Mouse (Mus musculus) lung, embryonic 14.5 days (tissue): ENCODE data around the gene Orc4. TPM values are rescaled to one million over a fixed set of nuclear protein-coding genes. Genes with fewer than 3 reads are reported as not detected.
A peak's percentile ranks its signal among the peaks of the same experiment; 100 is the strongest.

Experiments
- ATAC-seq: fragments of 200-750 bp; cut with Nextera tagmentation; 2 replicates; pipeline ENCODE4 v1.8.0; 2017; ENCODE audit warnings: mild to moderate bottlenecking, moderate TSS enrichment, moderate library complexity; ENCODE audit not compliant: insufficient read depth
- DNase-seq: peaks from one replicate; pipeline ENCODE4 v3.0.0-alpha.2; 2015
- H3K27ac ChIP-seq: fragments of 300-500 bp; sonication (generic); 2 replicates; pipeline ENCODE4 v1.5.1; 2014; ENCODE audit warnings: low read depth, mild to moderate bottlenecking, moderate library complexity
- H3K27me3 ChIP-seq: fragments of 300-500 bp; sonication (generic); 2 replicates; pipeline ENCODE4 v1.6.1; 2014; ENCODE audit warnings: low read length, control low read depth; ENCODE audit not compliant: insufficient read depth
- H3K36me3 ChIP-seq: fragments of 300-500 bp; sonication (generic); 2 replicates; pipeline ENCODE4 v1.6.1; 2014; ENCODE audit warnings: control low read depth; ENCODE audit not compliant: insufficient read depth
- H3K4me1 ChIP-seq: fragments of 300-500 bp; sonication (generic); 2 replicates; pipeline ENCODE4 v1.6.1; 2014; ENCODE audit warnings: antibody characterized with exemption, control low read depth; ENCODE audit not compliant: insufficient read depth
- H3K4me2 ChIP-seq: fragments of 300-500 bp; sonication (generic); 2 replicates; pipeline ENCODE4 v1.6.1; 2014; ENCODE audit warnings: mild to moderate bottlenecking
- H3K4me3 ChIP-seq: fragments of 300-500 bp; sonication (generic); 2 replicates; pipeline ENCODE4 v1.5.1; 2014; ENCODE audit warnings: low read depth, low read length
- H3K9ac ChIP-seq: fragments of 300-500 bp; sonication (generic); 2 replicates; pipeline ENCODE4 v1.6.1; 2014
- H3K9me3 ChIP-seq: fragments of 300-500 bp; sonication (generic); 2 replicates; pipeline ENCODE4 v1.6.1; 2016; ENCODE audit warnings: low read depth, low read length, control low read depth
- CTCF ChIP-seq: IDR thresholded peaks from 2 replicates; pipeline ENCODE4 v1.5.1; 2016; ENCODE audit warnings: antibody characterized with exemption, low read depth
- WGBS: fragments of 180-500 bp; shearing (Covaris S2); extraction: QIAGEN DNeasy Blood & Tissue Kit; methylation state at CpG from one replicate; pipeline ENCODE4 v1.1.7; 2014; 5-methylcytosine and 5-hydroxymethylcytosine counted together
- polyA plus RNA-seq: library from polyadenylated mRNA; unstranded; fragments of >200 nt; fragmentation: Nextera tagmentation; extraction: Ambion mirVana; gene quantifications from 2 replicates; pipeline ENCODE4 v1.2.1, GENCODE M21; 2014

Orc4 gene
- polyA plus RNA-seq, 1 experiment from 2014 or later = 109 TPM

DNA sequence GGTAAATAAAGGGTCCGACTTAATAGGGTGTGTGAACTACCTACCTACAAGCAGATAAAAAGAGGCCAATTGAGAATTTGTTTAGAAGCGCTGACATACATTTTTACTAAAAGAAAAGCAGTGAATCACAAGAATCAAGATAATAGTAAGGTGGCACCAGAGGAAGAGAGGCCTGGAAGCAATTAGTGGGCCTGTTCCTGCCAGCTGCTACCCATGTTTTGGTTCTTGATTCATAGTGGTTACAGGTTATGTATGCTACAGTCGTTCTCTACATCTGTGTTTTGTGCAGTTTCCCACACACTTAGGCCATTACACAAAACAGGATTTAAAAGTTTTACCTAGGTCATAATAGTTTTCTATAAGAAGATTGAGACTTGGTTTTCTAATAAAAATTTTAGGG lies 2.3 kb downstream of the Orc4 start:
- no peak for ATAC-seq
- no peaks in the 10 kb centered on the region for H3K36me3 ChIP-seq
- DNase-seq = no peak
- WGBS = 65% methylated on average over 3 of the region's 3 CpGs
- H3K4me1 ChIP-seq = peaks cover 4% of the 10 kb centered on the region; the same call in 1 of the 2 replicates
- peak overlapping the region; percentile 93 for H3K9ac ChIP-seq
- H3K27ac ChIP-seq = no peak overlapping the region
- peak overlapping the region; percentile 94 for H3K4me3 ChIP-seq
- H3K4me2 ChIP-seq = peak overlapping the region; percentile 74
- TF ChIP-seq CTCF = no peak
- H3K27me3 ChIP-seq = no peaks in the 10 kb centered on the region
- no peaks in the 10 kb centered on the region for H3K9me3 ChIP-seq

DNA sequence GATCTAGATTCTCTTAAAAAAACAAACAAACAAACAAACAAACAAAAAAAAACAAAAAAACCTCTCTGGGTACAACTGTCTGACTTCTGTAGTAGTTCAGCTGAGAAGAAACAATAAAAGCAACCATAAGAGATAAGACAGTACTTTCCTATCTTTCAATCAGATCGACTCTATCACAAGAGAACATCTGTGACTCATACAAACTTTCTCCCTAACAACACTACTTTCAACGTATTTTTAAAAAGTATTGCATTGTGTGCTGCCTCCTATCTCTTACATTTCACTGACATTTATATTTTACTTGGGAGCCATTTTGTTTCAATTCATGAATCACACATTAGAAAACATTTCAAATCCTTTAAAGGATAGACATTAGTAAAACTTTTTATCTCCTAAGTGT lies 15.0 kb downstream of the Orc4 start:
- Histone ChIP-seq H3K4me1 (no peaks in the 10 kb centered on the region), H3K4me2 (no peak overlapping the region), H3K27ac (no peak overlapping the region), H3K9me3 (no peaks in the 10 kb centered on the region), H3K27me3 (no peaks in the 10 kb centered on the region), H3K4me3 (no peak overlapping the region), H3K36me3 (peaks cover 35% of the 10 kb centered on the region), H3K9ac (no peak overlapping the region)
- no peak for TF ChIP-seq CTCF
- WGBS = 83% methylated on average over 2 of the region's 2 CpGs
- DNase-seq = no peak
- no peak for ATAC-seq

DNA sequence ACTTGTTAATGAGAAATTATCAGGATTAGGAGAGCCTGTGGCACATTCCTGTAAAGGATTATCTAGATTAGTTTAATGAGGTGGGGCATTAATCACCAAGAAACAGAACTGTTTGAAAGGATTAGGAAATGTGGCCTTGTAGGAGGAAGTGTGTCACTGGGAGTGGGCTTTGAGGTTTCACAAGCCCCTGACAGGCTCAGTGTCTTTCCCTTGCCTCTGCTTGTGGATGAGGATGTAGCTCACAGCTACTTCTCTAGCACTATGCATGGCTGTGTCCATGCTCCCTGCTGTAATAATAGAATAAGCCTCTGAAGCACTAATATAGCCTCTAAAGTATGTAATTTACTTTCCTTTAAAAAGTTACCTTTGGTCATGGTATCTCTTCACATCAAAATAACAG lies 34.2 kb downstream of the Orc4 start:
- Histone ChIP-seq H3K4me1 (no peaks in the 10 kb centered on the region), H3K4me3 (no peak overlapping the region), H3K4me2 (no peak overlapping the region), H3K36me3 (peaks cover 36% of the 10 kb centered on the region), H3K27ac (no peak overlapping the region), H3K9me3 (no peaks in the 10 kb centered on the region), H3K9ac (no peak overlapping the region), H3K27me3 (no peaks in the 10 kb centered on the region)
- ATAC-seq (no peak), DNase-seq (no peak)
- no peak for TF ChIP-seq CTCF

DNA sequence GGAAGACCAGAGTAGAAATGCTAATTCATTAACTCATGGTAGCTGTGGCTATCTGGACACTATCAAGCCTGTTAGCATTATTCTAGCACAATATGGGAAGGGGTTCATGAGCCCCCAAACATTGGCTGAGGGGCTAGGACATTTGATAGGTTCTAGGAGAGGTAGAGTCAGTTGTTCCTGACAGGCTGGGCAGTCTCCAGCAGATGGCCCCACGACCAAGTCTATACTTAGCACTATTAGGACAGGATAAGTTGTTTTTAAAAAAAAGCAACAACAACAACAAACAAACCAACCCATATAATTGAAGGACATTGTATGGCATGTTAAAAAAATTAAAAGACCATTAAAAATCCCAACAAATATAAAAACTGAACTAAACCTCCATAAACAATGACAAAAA lies 35.9 kb downstream of the Orc4 start:
- no peak for TF ChIP-seq CTCF
- DNase-seq (no peak), ATAC-seq (no peak)
- H3K36me3 ChIP-seq = peaks cover 41% of the 10 kb centered on the region
- H3K4me2 ChIP-seq = no peak overlapping the region
- H3K27ac ChIP-seq = no peak overlapping the region
- H3K9ac ChIP-seq = no peak overlapping the region
- no peaks in the 10 kb centered on the region for H3K27me3 ChIP-seq
- H3K4me3 ChIP-seq = no peak overlapping the region
- 75% methylated on average over 1 of the region's 1 CpGs for WGBS
- no peaks in the 10 kb centered on the region for H3K9me3 ChIP-seq
- no peaks in the 10 kb centered on the region for H3K4me1 ChIP-seq

DNA sequence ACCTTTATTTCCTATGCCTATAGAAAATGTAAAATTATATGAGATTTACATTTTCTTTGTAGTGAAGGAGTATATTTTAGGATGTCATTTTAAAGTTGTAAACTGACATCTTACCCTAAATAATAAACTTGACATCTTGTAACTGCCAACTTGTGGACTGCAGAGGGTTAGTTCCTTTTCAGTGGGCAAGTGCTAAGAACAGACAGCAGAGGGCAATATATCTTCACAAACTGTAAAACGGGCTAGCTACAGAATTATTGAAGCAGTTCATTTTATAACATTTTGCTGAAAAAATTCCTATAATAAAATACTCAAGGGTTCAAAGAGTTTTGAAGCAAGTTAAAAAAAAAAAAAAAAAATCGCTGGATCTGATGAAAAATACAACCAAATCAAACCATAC lies 41.2 kb downstream of the Orc4 start:
- H3K36me3 ChIP-seq = peaks cover 44% of the 10 kb centered on the region
- peak; percentile 70 for DNase-seq

DNA sequence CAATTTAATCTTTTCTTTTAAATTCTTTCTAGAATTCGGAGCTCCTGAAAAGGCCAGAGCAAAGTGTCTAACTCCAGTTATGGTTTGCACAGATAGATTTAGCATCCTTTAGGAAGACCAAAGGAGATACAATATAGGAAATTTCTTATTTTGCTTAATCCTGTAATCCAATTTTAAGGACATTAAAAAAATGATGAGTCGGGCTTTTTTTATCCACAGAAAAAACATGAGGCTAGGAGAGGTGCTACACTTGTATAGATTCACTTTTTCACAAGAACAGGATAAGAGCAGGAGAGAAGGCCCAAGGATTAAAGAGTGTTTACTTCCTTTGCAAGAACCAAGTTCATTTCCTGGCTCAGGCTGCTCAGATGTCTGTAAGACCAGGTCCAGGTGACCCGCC lies 54.9 kb downstream of the Orc4 start:
- no peak for DNase-seq
- Histone ChIP-seq H3K9me3 (no peaks in the 10 kb centered on the region), H3K9ac (no peak overlapping the region), H3K27ac (no peak overlapping the region), H3K4me1 (no peaks in the 10 kb centered on the region), H3K4me2 (no peak overlapping the region), H3K36me3 (peaks cover 33% of the 10 kb centered on the region), H3K4me3 (no peak overlapping the region), H3K27me3 (no peaks in the 10 kb centered on the region)
- no peak for ATAC-seq
- 89% methylated on average over 3 of the region's 3 CpGs for WGBS
- no peak for TF ChIP-seq CTCF

More for the DNA sequence above, 41.2 kb downstream of the Orc4 start:
- Histone ChIP-seq H3K27me3 (no peaks in the 10 kb centered on the region), H3K9ac (no peak overlapping the region), H3K4me3 (no peak overlapping the region), H3K27ac (no peak overlapping the region), H3K9me3 (no peaks in the 10 kb centered on the region), H3K4me1 (no peaks in the 10 kb centered on the region), H3K4me2 (no peak overlapping the region)
- WGBS = 40% methylated on average over 2 of the region's 2 CpGs
- TF ChIP-seq CTCF = peak; percentile 54; the same call in 1 of the 2 replicates
- no peak for ATAC-seq

DNA sequence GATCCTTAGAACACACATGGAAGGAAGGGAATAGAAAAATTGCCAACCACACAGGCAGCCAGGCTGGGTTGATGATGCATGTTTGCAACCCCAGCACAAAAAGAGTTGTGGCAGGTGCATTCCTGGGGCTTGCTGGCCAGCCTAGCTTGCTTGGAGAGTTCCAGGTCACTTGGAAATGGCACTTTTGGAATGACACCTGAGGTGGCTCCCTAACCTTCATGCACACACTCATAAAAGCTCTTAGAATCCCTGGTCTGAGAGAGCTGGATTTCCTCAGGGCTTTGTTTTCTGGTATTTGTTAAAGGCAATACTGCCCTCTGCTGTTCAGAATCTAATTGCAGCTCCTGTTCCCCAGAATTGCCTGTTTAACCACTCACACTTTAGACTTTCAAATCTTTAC lies 64.1 kb downstream of the Orc4 start:
- Histone ChIP-seq H3K9ac (no peak overlapping the region), H3K4me1 (no peaks in the 10 kb centered on the region), H3K4me3 (no peak overlapping the region), H3K27ac (no peak overlapping the region), H3K27me3 (no peaks in the 10 kb centered on the region), H3K9me3 (no peaks in the 10 kb centered on the region), H3K36me3 (0 out of 2 replicates have a peak, but pooled peaks cover 3% of the 10 kb centered on the region), H3K4me2 (no peak overlapping the region)
- peak; percentile 93 for DNase-seq
- TF ChIP-seq CTCF = peak; percentile 68
- peak; percentile 58; the same call in 1 of the 2 replicates for ATAC-seq
